Mouse (Mus musculus) megakaryocyte, embryonic 14.5 days (primary cell): ENCODE measurements around the gene Fbxo44. TPM values are rescaled to one million over a fixed set of nuclear protein-coding genes. Genes with fewer than 3 reads are reported as not detected.
"Not testable (repeated sequence)": the region's sequence is repeated elsewhere in the genome, so short reads cannot be mapped to it uniquely, and the experiment has no call there.

Experiments
- H3K27me3 ChIP-seq: replicated peaks from 2 replicates; pipeline ENCODE3; 2012; ENCODE audit warnings: inconsistent platforms
- H3K36me3 ChIP-seq: replicated peaks from 2 replicates; pipeline ENCODE3; 2012; ENCODE audit warnings: low read length, inconsistent platforms, mixed read lengths
- H3K4me1 ChIP-seq: 2 replicates; pipeline ENCODE4 v1.6.1; 2012; ENCODE audit warnings: inconsistent platforms
- H3K4me3 ChIP-seq: replicated peaks from 2 replicates; pipeline ENCODE3; 2012; ENCODE audit warnings: moderate library complexity, mild to moderate bottlenecking, inconsistent platforms
- H3K9me3 ChIP-seq: 2 replicates; pipeline ENCODE4 v1.6.1; 2012; ENCODE audit warnings: inconsistent platforms
- FLI1 ChIP-seq: IDR thresholded peaks from 2 replicates; pipeline ENCODE4 v1.6.1; 2012; ENCODE audit warnings: low read length, inconsistent platforms, mixed read lengths
- GATA1 ChIP-seq: IDR thresholded peaks from 3 replicates; pipeline ENCODE4 v1.6.1; 2012; ENCODE audit warnings: mixed read lengths, low read length, inconsistent platforms, borderline replicate concordance
- polyA plus RNA-seq: library from polyadenylated mRNA; stranded (reverse); fragments of >175 nt; gene quantifications from 2 replicates; pipeline ENCODE4 v1.2.3, GENCODE M21; 2012; ENCODE audit warnings: low replicate concordance; ENCODE audit not compliant: insufficient read depth

The Fbxo44 gene
- polyA plus RNA-seq, 1 experiment, result 7.4 TPM

GRCm38 (mm10) chr4:148182363-148182762, 22.1 kb upstream of the Fbxo44 start:
- TF ChIP-seq FLI1 (no peak), GATA1 (no peak)
- H3K9me3 ChIP-seq, result peaks cover 5% of the 10 kb centered on the region; the same call in 1 of the 2 replicates
- H3K27me3 ChIP-seq, result peaks cover 53% of the 10 kb centered on the region
- no peaks in the 10 kb centered on the region for H3K36me3 ChIP-seq
- H3K4me1 ChIP-seq, result no peaks in the 10 kb centered on the region
- H3K4me3 ChIP-seq, result no peak overlapping the region

GRCm38 (mm10) chr4:148181483-148181882, 21.2 kb upstream of the Fbxo44 start:
- peaks cover 2% of the 10 kb centered on the region; the same call in 1 of the 2 replicates for H3K4me1 ChIP-seq
- H3K4me3 ChIP-seq, result no peak overlapping the region
- H3K36me3 ChIP-seq, result no peaks in the 10 kb centered on the region
- peaks cover 5% of the 10 kb centered on the region; the same call in 1 of the 2 replicates for H3K9me3 ChIP-seq
- TF ChIP-seq FLI1 (no peak), GATA1 (no peak)
- peaks cover 55% of the 10 kb centered on the region for H3K27me3 ChIP-seq

DNA sequence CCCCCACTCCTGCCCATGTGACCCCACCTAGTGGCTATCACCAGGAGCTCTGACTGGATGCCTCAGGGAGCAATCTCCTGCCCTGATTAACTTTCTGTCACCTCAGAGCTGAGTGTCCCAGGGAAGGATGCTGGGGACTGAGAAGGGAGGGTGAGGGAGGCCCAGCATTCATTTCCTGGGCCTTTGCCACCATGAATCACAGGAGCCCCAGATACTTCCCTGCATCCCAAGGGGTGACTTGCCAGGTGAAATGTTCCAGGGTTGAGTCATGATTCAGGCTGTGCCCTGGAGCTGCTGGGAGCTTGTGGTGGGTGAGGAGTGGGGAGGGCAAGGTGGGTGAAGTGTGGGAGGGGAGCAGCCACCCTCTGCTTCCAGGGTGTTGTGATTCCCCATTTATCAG, 17.4 kb upstream of the Fbxo44 start:
- Histone ChIP-seq H3K4me1 (peaks cover 12% of the 10 kb centered on the region), H3K27me3 (peaks cover 74% of the 10 kb centered on the region), H3K9me3 (peaks cover 8% of the 10 kb centered on the region; the same call in 1 of the 2 replicates), H3K4me3 (no peak overlapping the region), H3K36me3 (no peaks in the 10 kb centered on the region)
- TF ChIP-seq FLI1, result no peak
- no peak for TF ChIP-seq GATA1

DNA sequence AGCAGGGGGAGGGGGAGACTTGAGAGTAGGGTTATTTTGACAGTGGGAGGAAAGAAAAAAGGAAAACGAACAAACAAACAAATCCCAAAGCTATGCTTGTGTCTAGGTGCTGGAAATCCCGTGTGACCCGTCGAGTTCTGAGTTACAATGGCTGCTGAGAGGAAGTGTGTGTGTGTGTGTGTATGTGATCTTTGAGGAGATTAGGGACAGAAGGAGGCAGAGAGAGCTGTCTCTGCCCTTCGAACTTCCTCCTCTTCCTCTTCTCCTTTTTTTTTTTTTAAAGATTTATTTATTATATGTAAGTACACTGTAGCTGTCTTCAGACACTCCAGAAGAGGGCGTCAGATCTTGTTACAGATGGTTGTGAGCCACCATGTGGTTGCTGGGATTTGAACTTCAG, 16.3 kb upstream of the Fbxo44 start:
- H3K27me3 ChIP-seq, result peaks cover 78% of the 10 kb centered on the region
- not testable (repeated sequence) for H3K9me3 ChIP-seq, H3K36me3 ChIP-seq, H3K4me3 ChIP-seq
- peaks cover 13% of the 10 kb centered on the region for H3K4me1 ChIP-seq

DNA sequence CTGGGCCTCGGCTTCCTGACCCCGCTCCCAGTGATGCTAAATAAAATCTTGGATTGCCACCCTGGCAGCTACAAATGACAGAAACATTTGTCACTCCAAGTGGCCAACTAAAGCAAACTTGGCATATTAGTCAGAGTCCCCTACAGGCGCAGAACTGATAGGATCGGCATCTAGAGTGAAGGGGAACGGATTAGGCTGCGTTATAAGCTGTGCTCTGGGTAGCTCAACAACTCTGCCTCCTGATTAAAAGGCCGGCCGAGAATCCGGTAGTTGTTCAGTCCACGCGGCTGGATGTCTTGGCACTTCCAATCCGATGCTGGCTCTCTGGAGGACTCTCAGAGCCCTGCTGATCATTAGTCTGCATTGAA, 14.2 kb upstream of the Fbxo44 start:
- no peaks in the 10 kb centered on the region for H3K36me3 ChIP-seq
- no peak overlapping the region for H3K4me3 ChIP-seq
- peaks cover 80% of the 10 kb centered on the region for H3K27me3 ChIP-seq
- H3K4me1 ChIP-seq, result peaks cover 27% of the 10 kb centered on the region
- no peak for TF ChIP-seq GATA1
- no peak for TF ChIP-seq FLI1
- peaks cover 9% of the 10 kb centered on the region; the same call in 1 of the 2 replicates for H3K9me3 ChIP-seq

DNA sequence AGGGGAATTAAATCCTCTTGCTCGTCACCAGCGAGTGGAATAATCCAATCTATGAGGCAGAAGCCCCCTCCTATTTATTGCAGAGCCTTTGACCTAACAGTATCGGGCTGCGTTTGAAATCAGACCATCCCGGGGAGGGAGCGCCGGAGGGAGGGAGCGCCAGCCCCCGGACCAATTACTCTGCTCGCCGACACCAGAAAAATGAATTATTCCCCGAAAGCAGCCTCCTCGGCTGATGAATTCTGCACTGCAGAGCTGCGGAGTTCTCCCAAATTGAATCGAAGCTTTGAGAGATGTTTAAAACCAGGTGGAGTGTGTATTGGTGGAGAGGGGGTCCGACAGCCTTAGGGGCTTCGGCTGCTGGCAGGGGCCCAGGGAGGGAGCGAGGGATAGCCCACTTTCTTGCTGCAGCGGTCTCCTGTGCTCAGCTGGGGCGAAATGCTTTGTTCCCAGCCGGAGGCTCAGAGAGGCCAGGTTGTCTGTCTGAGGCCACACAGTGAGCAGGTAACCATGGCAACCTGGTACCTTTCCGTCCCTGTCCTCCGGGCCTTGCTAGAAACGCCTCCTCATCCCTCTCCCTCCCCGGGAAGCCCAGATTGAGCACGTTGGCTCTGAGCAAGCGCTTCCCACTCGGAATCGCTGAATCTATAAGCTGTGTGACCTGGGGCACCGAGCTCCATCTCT, 13.7 kb upstream of the Fbxo44 start:
- TF ChIP-seq FLI1 (no peak), GATA1 (no peak)
- H3K9me3 ChIP-seq, result peaks cover 9% of the 10 kb centered on the region; the same call in 1 of the 2 replicates
- no peaks in the 10 kb centered on the region for H3K36me3 ChIP-seq
- H3K27me3 ChIP-seq, result peaks cover 75% of the 10 kb centered on the region
- H3K4me3 ChIP-seq, result no peak overlapping the region
- H3K4me1 ChIP-seq, result peaks cover 31% of the 10 kb centered on the region

DNA sequence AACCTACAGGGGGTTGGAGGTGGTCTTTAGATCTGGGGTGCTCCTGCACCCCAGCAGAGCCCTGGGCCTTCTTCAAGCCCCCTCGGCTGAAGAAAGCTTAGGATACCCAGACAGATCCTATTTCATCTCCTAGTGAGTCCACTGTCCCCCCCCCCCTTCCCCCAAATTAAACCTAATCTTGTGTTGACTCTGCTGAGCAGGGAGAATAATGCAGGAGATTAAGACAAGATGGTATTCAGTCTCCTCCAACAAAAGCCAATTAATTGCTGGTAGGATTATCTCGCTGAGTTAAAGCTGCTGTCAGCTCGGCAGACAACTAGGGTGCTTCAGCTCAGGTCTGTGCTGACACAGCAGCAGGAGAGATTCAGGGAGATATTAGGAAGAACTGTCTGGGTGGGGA, 11.0 kb upstream of the Fbxo44 start:
- Histone ChIP-seq H3K9me3 (peaks cover 9% of the 10 kb centered on the region; the same call in 1 of the 2 replicates), H3K27me3 (peaks cover 58% of the 10 kb centered on the region), H3K4me3 (no peak overlapping the region), H3K36me3 (peaks cover 3% of the 10 kb centered on the region), H3K4me1 (peaks cover 52% of the 10 kb centered on the region)
- no peak for TF ChIP-seq GATA1
- no peak for TF ChIP-seq FLI1

- peaks cover 9% of the 10 kb centered on the region; the same call in 1 of the 2 replicates for H3K9me3 ChIP-seq
- TF ChIP-seq FLI1, result no peak
- no peak for TF ChIP-seq GATA1
- no peak overlapping the region for H3K4me3 ChIP-seq
- H3K4me1 ChIP-seq, result peaks cover 55% of the 10 kb centered on the region
- H3K36me3 ChIP-seq, result peaks cover 8% of the 10 kb centered on the region
- peaks cover 58% of the 10 kb centered on the region for H3K27me3 ChIP-seq
These were observed 10.6 kb upstream of the Fbxo44 start for GRCm38 (mm10) chr4:148170842-148171241.

DNA sequence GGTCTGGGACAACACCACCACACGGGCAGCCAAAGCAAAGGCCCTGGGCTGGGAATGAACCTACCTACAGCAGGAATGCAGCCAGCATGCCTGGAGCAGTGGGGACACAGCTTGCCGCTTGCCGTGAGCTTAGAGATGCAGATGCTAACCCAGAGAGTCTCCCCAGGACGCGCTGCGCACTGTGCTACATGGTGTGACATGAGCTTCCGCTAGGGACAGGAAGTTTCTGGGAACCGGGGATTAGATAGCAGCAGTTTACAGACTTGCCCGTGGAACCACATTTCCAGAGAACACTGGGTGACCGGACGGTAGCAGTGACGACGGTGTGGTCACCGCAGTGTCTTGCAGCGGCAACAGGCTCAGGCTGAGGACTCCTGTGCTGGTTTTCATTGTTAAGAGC, 9.3 kb upstream of the Fbxo44 start:
- TF ChIP-seq GATA1 (peak; percentile 96), FLI1 (peak; percentile 66; the same call in 1 of the 2 replicates)
- Histone ChIP-seq H3K4me1 (peaks cover 67% of the 10 kb centered on the region), H3K36me3 (peaks cover 17% of the 10 kb centered on the region), H3K9me3 (peaks cover 5% of the 10 kb centered on the region; the same call in 1 of the 2 replicates), H3K27me3 (peaks cover 58% of the 10 kb centered on the region), H3K4me3 (peak overlapping the region; percentile 88)

DNA sequence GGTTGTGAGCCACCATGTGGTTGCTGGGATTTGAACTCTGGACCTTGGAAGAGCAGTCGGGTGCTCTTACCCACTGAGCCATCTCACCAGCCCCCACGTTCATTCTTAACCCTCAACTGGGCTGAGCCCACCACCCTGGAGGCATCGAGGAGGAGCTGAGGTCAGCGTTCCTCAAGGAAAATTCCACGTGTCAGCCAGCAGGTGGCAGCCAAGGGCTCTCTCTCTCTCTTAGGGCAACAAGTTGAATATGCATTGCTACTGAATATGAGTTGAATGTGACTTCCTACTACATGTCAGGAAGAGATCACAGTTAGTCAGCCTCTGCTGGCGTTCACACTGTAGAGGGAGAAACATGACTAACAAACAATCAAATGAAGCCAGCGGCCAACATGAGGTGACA, 8.0 kb upstream of the Fbxo44 start:
- Histone ChIP-seq H3K27me3 (peaks cover 56% of the 10 kb centered on the region), H3K9me3 (peaks cover 4% of the 10 kb centered on the region; the same call in 1 of the 2 replicates), H3K36me3 (peaks cover 21% of the 10 kb centered on the region), H3K4me1 (peaks cover 76% of the 10 kb centered on the region), H3K4me3 (peak overlapping the region; percentile 55)
- no peak for TF ChIP-seq GATA1
- TF ChIP-seq FLI1, result no peak

DNA sequence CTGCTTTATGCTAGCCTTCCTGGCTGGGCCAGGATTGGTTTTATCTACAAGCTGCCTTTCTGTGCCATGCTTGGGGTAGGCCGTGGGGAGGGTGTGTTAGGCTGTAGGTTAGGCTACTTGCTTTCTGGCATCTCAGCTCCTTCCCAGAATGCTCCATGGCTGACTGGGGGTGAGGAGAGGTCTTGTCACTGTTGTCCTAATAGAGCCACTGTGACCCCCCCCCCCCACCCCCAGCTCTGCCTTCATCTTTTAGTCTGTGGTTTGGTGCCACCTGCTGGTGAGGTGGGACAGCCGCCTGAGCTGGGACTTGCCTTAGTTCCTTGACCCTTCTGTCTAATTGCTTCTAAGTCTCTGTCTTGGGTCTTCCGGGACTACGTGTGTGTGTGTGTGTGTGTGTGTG, 6.7 kb upstream of the Fbxo44 start:
- Histone ChIP-seq H3K36me3 (peaks cover 21% of the 10 kb centered on the region), H3K4me3 (no peak overlapping the region), H3K9me3 (no peaks in the 10 kb centered on the region), H3K4me1 (peaks cover 81% of the 10 kb centered on the region), H3K27me3 (peaks cover 54% of the 10 kb centered on the region)
- TF ChIP-seq FLI1, result no peak
- TF ChIP-seq GATA1, result no peak
